Mouse (Mus musculus): Measurements from ENCODE around the gene March1. TPM values are rescaled to one million over a fixed set of nuclear protein-coding genes. Genes with fewer than 3 reads are reported as not detected.

The March1 gene
- polyA plus RNA-seq, 2 experiments: 0.41 to 0.62 TPM

- no peak overlapping the region for H3K4me2 ChIP-seq (replicated peaks; ENCODE audit: low read depth, low read length, severe bottlenecking)
- H3K27ac ChIP-seq (replicated peaks; ENCODE audit: low read depth, low read length): no peak overlapping the region
- DNase-seq (ENCODE audit: low spot score) (no peak), ATAC-seq (ENCODE audit: low FRiP score, low read depth) (no peak)
- H3K9me3 ChIP-seq (ENCODE audit: control insufficient read depth, low read length): no peaks in the 10 kb centered on the region
- no peaks in the 10 kb centered on the region for H3K4me1 ChIP-seq (ENCODE audit: control insufficient read depth, insufficient read depth, low read length)
- no peak overlapping the region for H3K9ac ChIP-seq (ENCODE audit: low read depth, low read length, severe bottlenecking)
- no peaks in the 10 kb centered on the region for H3K36me3 ChIP-seq (ENCODE audit: control insufficient read depth, insufficient read depth, low read length)
- H3K4me3 ChIP-seq (replicated peaks; ENCODE audit: low read length): no peak overlapping the region
- TF ChIP-seq POLR2A (IDR thresholded peaks at IDR 0.05; ENCODE audit: borderline replicate concordance, extremely low read depth, insufficient read depth, insufficient read length): no peak
- no peaks in the 10 kb centered on the region for H3K27me3 ChIP-seq (ENCODE audit: control insufficient read depth, insufficient read depth, low read length)
These were observed 27.2 kb downstream of the March1 start for GRCm38 (mm10) chr8:65644931-65645330.

GRCm38 (mm10) chr8:65645502-65645901, 27.8 kb downstream of the March1 start:
- TF ChIP-seq POLR2A (IDR thresholded peaks at IDR 0.05; ENCODE audit: borderline replicate concordance, extremely low read depth, insufficient read depth, insufficient read length): no peak
- H3K36me3 ChIP-seq (ENCODE audit: control insufficient read depth, insufficient read depth, low read length): no peaks in the 10 kb centered on the region
- H3K4me3 ChIP-seq (replicated peaks; ENCODE audit: low read length): no peak overlapping the region
- no peaks in the 10 kb centered on the region for H3K9me3 ChIP-seq (ENCODE audit: control insufficient read depth, low read length)
- no peak for DNase-seq (ENCODE audit: low spot score)
- H3K27me3 ChIP-seq (ENCODE audit: control insufficient read depth, insufficient read depth, low read length): no peaks in the 10 kb centered on the region
- no peak overlapping the region for H3K27ac ChIP-seq (replicated peaks; ENCODE audit: low read depth, low read length)
- 88% methylated on average over 1 of the region's 1 CpGs for WGBS
- no peak for ATAC-seq (ENCODE audit: low FRiP score, low read depth)
- no peaks in the 10 kb centered on the region for H3K4me1 ChIP-seq (ENCODE audit: control insufficient read depth, insufficient read depth, low read length)
- no peak overlapping the region for H3K9ac ChIP-seq (ENCODE audit: low read depth, low read length, severe bottlenecking)
- H3K4me2 ChIP-seq (replicated peaks; ENCODE audit: low read depth, low read length, severe bottlenecking): no peak overlapping the region

- Histone ChIP-seq H3K4me3 (replicated peaks; ENCODE audit: low read length) (no peak overlapping the region), H3K9ac (ENCODE audit: low read depth, low read length, severe bottlenecking) (no peak overlapping the region), H3K4me2 (replicated peaks; ENCODE audit: low read depth, low read length, severe bottlenecking) (no peak overlapping the region), H3K4me1 (ENCODE audit: control insufficient read depth, insufficient read depth, low read length) (no peaks in the 10 kb centered on the region), H3K27me3 (ENCODE audit: control insufficient read depth, insufficient read depth, low read length) (no peaks in the 10 kb centered on the region), H3K36me3 (ENCODE audit: control insufficient read depth, insufficient read depth, low read length) (no peaks in the 10 kb centered on the region), H3K27ac (replicated peaks; ENCODE audit: low read depth, low read length) (no peak overlapping the region), H3K9me3 (ENCODE audit: control insufficient read depth, low read length) (no peaks in the 10 kb centered on the region)
- TF ChIP-seq POLR2A (IDR thresholded peaks at IDR 0.05; ENCODE audit: borderline replicate concordance, extremely low read depth, insufficient read depth, insufficient read length): no peak
- DNase-seq (ENCODE audit: low spot score) (no peak), ATAC-seq (ENCODE audit: low FRiP score, low read depth) (no peak)
- WGBS: 88% methylated on average over 1 of the region's 1 CpGs
These were observed 28.2 kb downstream of the March1 start for GRCm38 (mm10) chr8:65645945-65646344.

GRCm38 (mm10) chr8:65655924-65656323, 38.2 kb downstream of the March1 start:
- no peak overlapping the region for H3K4me3 ChIP-seq (replicated peaks; ENCODE audit: low read length)
- no peaks in the 10 kb centered on the region for H3K9me3 ChIP-seq (ENCODE audit: control insufficient read depth, low read length)
- no peaks in the 10 kb centered on the region for H3K4me1 ChIP-seq (ENCODE audit: control insufficient read depth, insufficient read depth, low read length)
- H3K36me3 ChIP-seq (ENCODE audit: control insufficient read depth, insufficient read depth, low read length): no peaks in the 10 kb centered on the region
- ATAC-seq (ENCODE audit: low FRiP score, low read depth): no peak
- no peaks in the 10 kb centered on the region for H3K27me3 ChIP-seq (ENCODE audit: control insufficient read depth, insufficient read depth, low read length)
- no peak overlapping the region for H3K4me2 ChIP-seq (replicated peaks; ENCODE audit: low read depth, low read length, severe bottlenecking)
- no peak overlapping the region for H3K27ac ChIP-seq (replicated peaks; ENCODE audit: low read depth, low read length)
- no peak for TF ChIP-seq POLR2A (IDR thresholded peaks at IDR 0.05; ENCODE audit: borderline replicate concordance, extremely low read depth, insufficient read depth, insufficient read length)
- WGBS: 83% methylated on average over 6 of the region's 6 CpGs
- no peak overlapping the region for H3K9ac ChIP-seq (ENCODE audit: low read depth, low read length, severe bottlenecking)
- DNase-seq (ENCODE audit: low spot score): no peak

GRCm38 (mm10) chr8:65661885-65662284, 44.2 kb downstream of the March1 start:
- TF ChIP-seq POLR2A (IDR thresholded peaks at IDR 0.05; ENCODE audit: borderline replicate concordance, extremely low read depth, insufficient read depth, insufficient read length): no peak

GRCm38 (mm10) chr8:65665786-65666185, 48.1 kb downstream of the March1 start:
- Histone ChIP-seq H3K4me2 (replicated peaks; ENCODE audit: low read depth, low read length, severe bottlenecking) (no peak overlapping the region), H3K4me3 (replicated peaks; ENCODE audit: low read length) (no peak overlapping the region), H3K9ac (ENCODE audit: low read depth, low read length, severe bottlenecking) (no peak overlapping the region), H3K27me3 (ENCODE audit: control insufficient read depth, insufficient read depth, low read length) (no peaks in the 10 kb centered on the region), H3K27ac (replicated peaks; ENCODE audit: low read depth, low read length) (no peak overlapping the region), H3K4me1 (ENCODE audit: control insufficient read depth, insufficient read depth, low read length) (no peaks in the 10 kb centered on the region), H3K9me3 (ENCODE audit: control insufficient read depth, low read length) (no peaks in the 10 kb centered on the region), H3K36me3 (ENCODE audit: control insufficient read depth, insufficient read depth, low read length) (no peaks in the 10 kb centered on the region)
- no peak for TF ChIP-seq POLR2A (IDR thresholded peaks at IDR 0.05; ENCODE audit: borderline replicate concordance, extremely low read depth, insufficient read depth, insufficient read length)
- ATAC-seq (ENCODE audit: low FRiP score, low read depth) (no peak), DNase-seq (ENCODE audit: low spot score) (no peak)
- WGBS: 84% methylated on average over 2 of the region's 2 CpGs

More at GRCm38 (mm10) chr8:65661885-65662284, 44.2 kb downstream of the March1 start:
- ATAC-seq (ENCODE audit: low FRiP score, low read depth) (no peak), DNase-seq (ENCODE audit: low spot score) (no peak)
- Histone ChIP-seq H3K36me3 (ENCODE audit: control insufficient read depth, insufficient read depth, low read length) (no peaks in the 10 kb centered on the region), H3K4me3 (replicated peaks; ENCODE audit: low read length) (no peak overlapping the region), H3K9ac (ENCODE audit: low read depth, low read length, severe bottlenecking) (no peak overlapping the region), H3K27ac (replicated peaks; ENCODE audit: low read depth, low read length) (no peak overlapping the region), H3K27me3 (ENCODE audit: control insufficient read depth, insufficient read depth, low read length) (no peaks in the 10 kb centered on the region), H3K4me2 (replicated peaks; ENCODE audit: low read depth, low read length, severe bottlenecking) (no peak overlapping the region), H3K9me3 (ENCODE audit: control insufficient read depth, low read length) (no peaks in the 10 kb centered on the region), H3K4me1 (ENCODE audit: control insufficient read depth, insufficient read depth, low read length) (no peaks in the 10 kb centered on the region)
- 80% methylated on average over 2 of the region's 2 CpGs for WGBS

Data from limb, embryonic 14.5 days (tissue).